27 mouse cellular contexts compared by ENCODE assay signal in the genomic region with DNA sequence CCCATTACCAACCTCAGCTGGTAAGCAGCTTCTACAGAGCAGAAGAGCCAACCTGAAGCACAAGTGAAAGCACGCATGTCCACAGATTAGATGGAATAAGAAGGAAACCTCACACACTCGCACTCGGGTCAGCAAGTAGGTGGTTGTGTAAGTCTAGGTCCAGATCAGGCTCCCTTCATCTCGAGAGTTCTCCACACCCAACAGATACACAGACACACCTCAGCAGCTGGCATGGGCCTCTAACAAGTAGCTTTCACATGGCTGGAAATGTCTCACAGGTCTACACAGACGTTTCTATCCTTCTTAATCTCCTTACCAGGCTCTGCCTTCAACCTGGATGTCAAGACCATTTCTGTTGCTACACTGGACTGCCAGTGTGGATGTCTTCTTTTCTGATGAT. TPM values are rescaled to one million over a fixed set of nuclear protein-coding genes. Genes with fewer than 3 reads are reported as not detected.
DNase-seq lines count a peak whose midpoint lies in the region; ATAC-seq and TF ChIP-seq lines count a peak whose summit lies in the region.
"Had no signal": no experiment of that assay in that cellular context is flagged by ENCODE, and none has a peak within 500 bp of the region (broad histone marks: within the 10 kb centered on the region; RNA-seq: fewer than 3 reads in every experiment).

No protein-coding gene starts in this region.

- peak; percentile 59 for DNase-seq in heart, adult 11 months
- DNase-seq in heart, postnatal 4 days, result no peak
- no peak for DNase-seq in lung, postnatal 10 days
- DNase-seq in lung, postnatal 0 days (ENCODE audit: low spot score), result peak; percentile 68
- no peak for DNase-seq in lung, adult 2 months
- DNase-seq in stomach, postnatal 0 days (ENCODE audit: low spot score), result peak; percentile 43
- DNase-seq in cerebellum, adult 11 months, result no peak
- DNase-seq: adrenal gland, adult 8-10 months; adrenal gland, postnatal 14 days; adrenal gland, postnatal 36 days; B cell, adult 2 months; cerebellum, adult 18-20 months; cerebellum, adult 8-10 months; cerebellum, adult 9-11 months; cerebellum, postnatal 14 days; cerebellum, postnatal 36 days had no signal

- no peak for ATAC-seq in lung, embryonic 15.5 days (ENCODE audit: borderline replicate concordance, extremely low read depth, low FRiP score, low TSS enrichment)
- peak; percentile 23; the same call in 1 of the 2 replicates for ATAC-seq in lung, postnatal 0 days
- ATAC-seq in stomach, postnatal 0 days (ENCODE audit: low FRiP score, low TSS enrichment), result no peak
- ATAC-seq: activated CD4-positive, CD25-positive, alpha-beta regulatory T cell, adult 4 months; CD4-positive, CD25-positive, alpha-beta regulatory T cell, adult 4 months; forebrain, embryonic 14.5 days; forebrain, embryonic 16.5 days; Patski had no signal

- TF ChIP-seq EP300 in lung, postnatal 0 days (IDR thresholded peaks at IDR 0.05), result no peak
- no peak for TF ChIP-seq EP300 in stomach, postnatal 0 days (optimal IDR thresholded peaks at IDR 0.05)

- WGBS in lung, embryonic 15.5 days, result 80% methylated on average over 5 of the region's 5 CpGs
- 41% methylated on average over 5 of the region's 5 CpGs for WGBS in lung, postnatal 0 days
- 65% methylated on average over 5 of the region's 5 CpGs for WGBS in lung, adult 2 months
- WGBS in stomach, postnatal 0 days, result 69% methylated on average over 5 of the region's 5 CpGs

- no peak for TF ChIP-seq CTCF in lung, postnatal 0 days (IDR thresholded peaks at IDR 0.05)
- no peak for TF ChIP-seq CTCF in lung, adult 2 months (IDR thresholded peaks at IDR 0.05; ENCODE audit: insufficient read depth, low read length)
- TF ChIP-seq CTCF in stomach, postnatal 0 days (IDR thresholded peaks at IDR 0.05; ENCODE audit: low read depth), result no peak

- no peaks in the 10 kb centered on the region for H3K9me3 ChIP-seq in lung, embryonic 15.5 days
- no peaks in the 10 kb centered on the region for H3K9me3 ChIP-seq in lung, postnatal 0 days (ENCODE audit: low read length)
- no peaks in the 10 kb centered on the region for H3K9me3 ChIP-seq in stomach, postnatal 0 days (ENCODE audit: control insufficient read depth, low read length)
- H3K9me3 ChIP-seq: embryonic facial prominence, embryonic 10.5 days; embryonic facial prominence, embryonic 12.5 days; forebrain, embryonic 12.5 days; G1E had no signal

- H3K4me1 ChIP-seq in lung, embryonic 15.5 days, result peaks cover 56% of the 10 kb centered on the region
- H3K4me1 ChIP-seq in lung, postnatal 0 days (ENCODE audit: insufficient read depth, low read depth, low read length), result peaks cover 21% of the 10 kb centered on the region; the same call in 1 of the 2 replicates
- peaks cover 9% of the 10 kb centered on the region for H3K4me1 ChIP-seq in lung, adult 2 months (ENCODE audit: control insufficient read depth, insufficient read depth, low read length)
- H3K4me1 ChIP-seq in stomach, postnatal 0 days (replicated peaks; ENCODE audit: control insufficient read depth, insufficient read depth), result no peaks in the 10 kb centered on the region

- no peaks in the 10 kb centered on the region for H3K36me3 ChIP-seq in lung, embryonic 15.5 days
- no peaks in the 10 kb centered on the region for H3K36me3 ChIP-seq in lung, postnatal 0 days (ENCODE audit: insufficient read depth, low read length)
- H3K36me3 ChIP-seq in stomach, postnatal 0 days (ENCODE audit: control insufficient read depth, insufficient read depth, low read length), result no peaks in the 10 kb centered on the region
- H3K36me3 ChIP-seq: embryonic facial prominence, embryonic 10.5 days; embryonic facial prominence, embryonic 12.5 days; forebrain, embryonic 12.5 days; G1E had no signal

- peak overlapping the region; percentile 82 for H3K27ac ChIP-seq in lung, embryonic 15.5 days
- peak overlapping the region; percentile 63 for H3K27ac ChIP-seq in lung, postnatal 0 days (ENCODE audit: low read length)
- 0 out of 2 replicates have a peak overlapping the region, but pooled peaks have one; percentile 25 for H3K27ac ChIP-seq in stomach, postnatal 0 days (replicated peaks)
- H3K27ac ChIP-seq: embryonic facial prominence, embryonic 10.5 days; embryonic facial prominence, embryonic 12.5 days; forebrain, embryonic 12.5 days had no signal

- no peak overlapping the region for H3K4me3 ChIP-seq in lung, embryonic 15.5 days
- no peak overlapping the region for H3K4me3 ChIP-seq in lung, postnatal 0 days (ENCODE audit: low read depth, low read length)
- no peak overlapping the region for H3K4me3 ChIP-seq in lung, adult 2 months (replicated peaks; ENCODE audit: extremely low read depth, low read depth, low read length)
- no peak overlapping the region for H3K4me3 ChIP-seq in stomach, postnatal 0 days (ENCODE audit: low read depth, low read length)
- H3K4me3 ChIP-seq: embryonic facial prominence, embryonic 10.5 days; embryonic facial prominence, embryonic 12.5 days; forebrain, embryonic 12.5 days had no signal

- H3K27me3 ChIP-seq in lung, embryonic 15.5 days, result no peaks in the 10 kb centered on the region
- H3K27me3 ChIP-seq in lung, postnatal 0 days (replicated peaks; ENCODE audit: insufficient read depth, low read length), result no peaks in the 10 kb centered on the region
- H3K27me3 ChIP-seq in stomach, postnatal 0 days (ENCODE audit: control insufficient read depth, insufficient read depth, low read length), result no peaks in the 10 kb centered on the region
- H3K27me3 ChIP-seq: CH12.LX; embryonic facial prominence, embryonic 12.5 days; forebrain, embryonic 12.5 days; Patski had no signal

- H3K9ac ChIP-seq in lung, embryonic 15.5 days, result no peak overlapping the region
- H3K9ac ChIP-seq in lung, postnatal 0 days (replicated peaks; ENCODE audit: low read depth), result no peak overlapping the region
- H3K9ac ChIP-seq in stomach, postnatal 0 days (ENCODE audit: low read length), result no peak overlapping the region
- H3K9ac ChIP-seq: embryonic facial prominence, embryonic 12.5 days; forebrain, embryonic 12.5 days had no signal

- no peak overlapping the region for H3K4me2 ChIP-seq in lung, embryonic 15.5 days
- no peak overlapping the region for H3K4me2 ChIP-seq in lung, postnatal 0 days (replicated peaks; ENCODE audit: low read depth, low read length)
- H3K4me2 ChIP-seq in stomach, postnatal 0 days (replicated peaks; ENCODE audit: low read depth), result no peak overlapping the region
- H3K4me2 ChIP-seq: embryonic facial prominence, embryonic 12.5 days; forebrain, embryonic 12.5 days had no signal

- TF ChIP-seq POLR2A in lung, adult 2 months (IDR thresholded peaks at IDR 0.05; ENCODE audit: borderline replicate concordance, extremely low read depth, low read depth, low read length), result no peak

RNA-seq across cellular contexts. Expression of a gene that starts 3.8 kb away (rescaled TPM):
- 10 to 100 TPM; 13.5 to 13.7 TPM for total RNA-seq in heart, postnatal 4 days (2021)
- 66.8 and 68.4 TPM in 2 replicates for polyA plus RNA-seq in lung, embryonic 15.5 days (2015; fragmentation: Nextera tagmentation; extraction: Ambion mirVana)
- polyA plus RNA-seq in lung, postnatal 0 days (2015; fragmentation: Nextera tagmentation; extraction: Ambion mirVana), result 27.0 and 38.9 TPM in 2 replicates
- 19.2 and 27.0 TPM in 2 replicates for polyA plus RNA-seq in lung, adult 2 months (2012; rRNA removed)
- polyA plus RNA-seq in stomach, postnatal 0 days (2015; fragmentation: Nextera tagmentation; extraction: Ambion mirVana), result 19.1 and 20.3 TPM in 2 replicates

RNA-seq across cellular contexts. Expression of a gene that starts 16.6 kb away (rescaled TPM):
- total RNA-seq in heart, postnatal 4 days (2021), result 10 to 100 TPM; 12.9 to 13.2 TPM
- polyA plus RNA-seq in lung, embryonic 15.5 days (2015; fragmentation: Nextera tagmentation; extraction: Ambion mirVana), result 10.0 and 11.4 TPM in 2 replicates
- polyA plus RNA-seq in lung, postnatal 0 days (2015; fragmentation: Nextera tagmentation; extraction: Ambion mirVana), result 18.9 TPM in 2 replicates
- 47.6 and 55.6 TPM in 2 replicates for polyA plus RNA-seq in lung, adult 2 months (2012; rRNA removed)
- polyA plus RNA-seq in stomach, postnatal 0 days (2015; fragmentation: Nextera tagmentation; extraction: Ambion mirVana), result 3.0 and 3.4 TPM in 2 replicates
- polyA plus RNA-seq: G1E had no signal

Comparison
In these comparisons a context has a peak if more than half of its experiments do, and no peak if none do; other contexts are left out.
1. DNase-seq: peak in heart, adult 11 months (single experiment), lung, postnatal 0 days (single experiment) and stomach, postnatal 0 days (single experiment); none in heart, postnatal 4 days (single experiment), lung, postnatal 10 days (single experiment), lung, adult 2 months (single experiment) and cerebellum, adult 11 months (single experiment).
2. H3K27ac ChIP-seq: peak in every context shown above with its lines; median percentile 82 in lung, embryonic 15.5 days; 63 in lung, postnatal 0 days; 25 in stomach, postnatal 0 days.